Mouse (Mus musculus) fibroblast of lung, adult 2 months (primary cell): ENCODE data around the gene Nudt3.

Source experiments
- DNase-seq: peaks from one replicate; pipeline ENCODE4 v3.0.0-alpha.2; 2011; ENCODE audit warnings: low read depth

Gene Nudt3

GRCm38 (mm10) chr17:27596376-27597190, 26.7 kb downstream of the Nudt3 start:
- DNase-seq: no peak

GRCm38 (mm10) chr17:27595659-27596375, 27.5 kb downstream of the Nudt3 start:
- no peak for DNase-seq

- no peak for DNase-seq
These were observed 30.8 kb downstream of the Nudt3 start for GRCm38 (mm10) chr17:27592565-27592910.

- no peak for DNase-seq
These were observed 31.3 kb downstream of the Nudt3 start for GRCm38 (mm10) chr17:27591826-27592564.

GRCm38 (mm10) chr17:27588231-27588630, 35.1 kb downstream of the Nudt3 start:
- DNase-seq: no peak

- DNase-seq: no peak
These were observed 36.0 kb downstream of the Nudt3 start for GRCm38 (mm10) chr17:27587252-27587651.

- DNase-seq: no peak
These were observed 36.6 kb downstream of the Nudt3 start for GRCm38 (mm10) chr17:27586661-27587060.

GRCm38 (mm10) chr17:27583185-27583894, 40.0 kb downstream of the Nudt3 start:
- no peak for DNase-seq

GRCm38 (mm10) chr17:27580392-27581068, 42.8 kb downstream of the Nudt3 start:
- DNase-seq: no peak

GRCm38 (mm10) chr17:27579816-27580215, 43.5 kb downstream of the Nudt3 start:
- DNase-seq: no peak

- no peak for DNase-seq
These were observed 44.8 kb downstream of the Nudt3 start for GRCm38 (mm10) chr17:27578487-27578886.

- DNase-seq: no peak
These were observed 45.8 kb downstream of the Nudt3 start for GRCm38 (mm10) chr17:27577468-27577867.

GRCm38 (mm10) chr17:27576056-27576455, 47.2 kb downstream of the Nudt3 start:
- no peak for DNase-seq

GRCm38 (mm10) chr17:27575116-27575776, 48.0 kb downstream of the Nudt3 start:
- DNase-seq: no peak

- no peak for DNase-seq
These were observed 48.7 kb downstream of the Nudt3 start for GRCm38 (mm10) chr17:27574470-27575115.

GRCm38 (mm10) chr17:27573772-27574320, 49.4 kb downstream of the Nudt3 start:
- no peak for DNase-seq

GRCm38 (mm10) chr17:27571315-27571714, 52.0 kb downstream of the Nudt3 start:
- no peak for DNase-seq

GRCm38 (mm10) chr17:27568228-27568627, 55.1 kb downstream of the Nudt3 start:
- no peak for DNase-seq

GRCm38 (mm10) chr17:27565942-27566267, 57.4 kb downstream of the Nudt3 start:
- no peak for DNase-seq
